Mouse (Mus musculus): ENCODE measurements around the gene Cog7.
A peak's percentile ranks its signal among the peaks of the same experiment; 100 is the strongest.

The Cog7 gene

GRCm38 (mm10) chr7:121981307-121981871 is at the start of gene Cog7:
Cog7 (minus strand) TSS chr7:121981711.
- peak; percentile 94 for DNase-seq (ENCODE audit: low read depth)

GRCm38 (mm10) chr7:122022131-122022530 is 40.6 kb upstream of the Cog7 start:
- no peak for DNase-seq (ENCODE audit: low read depth)

- DNase-seq (ENCODE audit: low read depth): peak; percentile 92
Observed at GRCm38 (mm10) chr7:122020667-122021354, 39.3 kb upstream of the Cog7 start, which contains the start of gene Gga2. Gga2 (minus strand) TSS chr7:122021222.

- no peak for DNase-seq (ENCODE audit: low read depth)
Observed at GRCm38 (mm10) chr7:122020273-122020666, 38.8 kb upstream of the Cog7 start.

GRCm38 (mm10) chr7:122018978-122019377 is 37.5 kb upstream of the Cog7 start:
- no peak for DNase-seq (ENCODE audit: low read depth)

GRCm38 (mm10) chr7:122018247-122018646 is 36.7 kb upstream of the Cog7 start:
- DNase-seq (ENCODE audit: low read depth): no peak

- DNase-seq (ENCODE audit: low read depth): peak; percentile 36
Observed at GRCm38 (mm10) chr7:122015734-122016133, 34.2 kb upstream of the Cog7 start.

GRCm38 (mm10) chr7:122015105-122015504 is 33.6 kb upstream of the Cog7 start:
- peak; percentile 60 for DNase-seq (ENCODE audit: low read depth)

- no peak for DNase-seq (ENCODE audit: low read depth)
Observed at GRCm38 (mm10) chr7:122012949-122013348, 31.4 kb upstream of the Cog7 start.

GRCm38 (mm10) chr7:122012370-122012769 is 30.9 kb upstream of the Cog7 start:
- DNase-seq (ENCODE audit: low read depth): no peak

- no peak for DNase-seq (ENCODE audit: low read depth)
Observed at GRCm38 (mm10) chr7:122000396-122000795, 18.9 kb upstream of the Cog7 start.

- no peak for DNase-seq (ENCODE audit: low read depth)
Observed at GRCm38 (mm10) chr7:121995961-121996360, 14.4 kb upstream of the Cog7 start.

GRCm38 (mm10) chr7:121975031-121975430 is 6.5 kb downstream of the Cog7 start:
- DNase-seq (ENCODE audit: low read depth): peak; percentile 70

- no peak for DNase-seq (ENCODE audit: low read depth)
Observed at GRCm38 (mm10) chr7:121971698-121972097, 9.8 kb downstream of the Cog7 start.

GRCm38 (mm10) chr7:121970250-121970649 is 11.3 kb downstream of the Cog7 start:
- DNase-seq (ENCODE audit: low read depth): no peak

GRCm38 (mm10) chr7:121968816-121969215 is 12.7 kb downstream of the Cog7 start:
- no peak for DNase-seq (ENCODE audit: low read depth)

GRCm38 (mm10) chr7:121968242-121968641 is 13.3 kb downstream of the Cog7 start:
- DNase-seq (ENCODE audit: low read depth): no peak

- DNase-seq (ENCODE audit: low read depth): no peak
Observed at GRCm38 (mm10) chr7:121966169-121966568, 15.3 kb downstream of the Cog7 start.

- peak; percentile 80 for DNase-seq (ENCODE audit: low read depth)
Observed at GRCm38 (mm10) chr7:121963883-121964398, 17.6 kb downstream of the Cog7 start.

- DNase-seq (ENCODE audit: low read depth): no peak
Observed at GRCm38 (mm10) chr7:121962571-121962959, 18.9 kb downstream of the Cog7 start.

GRCm38 (mm10) chr7:121961913-121962570 is 19.5 kb downstream of the Cog7 start:
- DNase-seq (ENCODE audit: low read depth): no peak

GRCm38 (mm10) chr7:121955802-121956201 is 25.7 kb downstream of the Cog7 start:
- DNase-seq (ENCODE audit: low read depth): no peak
